In genomic region chr2:120076076-120076705, GRCm38 (mm10) we compare ENCODE assay signal across 8 mouse cellular contexts. TPM values are rescaled to one million over a fixed set of nuclear protein-coding genes. Genes with fewer than 3 reads are reported as not detected.
DNase-seq lines count a peak whose midpoint lies in the region; ATAC-seq lines count a peak whose summit lies in the region.

No protein-coding gene starts in this region.

- H3K9ac ChIP-seq in embryonic facial prominence, embryonic 13.5 days, result peak overlapping the region; percentile 58

- no peaks in the 10 kb centered on the region for H3K36me3 ChIP-seq in embryonic facial prominence, embryonic 13.5 days

- no peaks in the 10 kb centered on the region for H3K9me3 ChIP-seq in embryonic facial prominence, embryonic 13.5 days

- peaks cover 31% of the 10 kb centered on the region for H3K27me3 ChIP-seq in embryonic facial prominence, embryonic 13.5 days

- peaks cover 11% of the 10 kb centered on the region; the same call in 1 of the 2 replicates for H3K4me1 ChIP-seq in embryonic facial prominence, embryonic 13.5 days

- H3K4me2 ChIP-seq in embryonic facial prominence, embryonic 13.5 days, result peak overlapping the region; percentile 66

- ATAC-seq in embryonic facial prominence, embryonic 13.5 days (ENCODE audit: insufficient number of reproducible peaks, insufficient read depth, low FRiP score, low TSS enrichment, low read depth), result 0 out of 2 replicates have a peak, but pooled peaks have one; percentile 56
- ATAC-seq in hematopoietic stem cell, adult 5-6 weeks (replicated peaks in 1 of 2; ENCODE audit: insufficient read depth in 1 of 2, low FRiP score in 2 of 2, low TSS enrichment in 1 of 2, low read depth in 1 of 2, poor library complexity in 2 of 2, severe bottlenecking in 2 of 2), result peak; percentile 71 to 75
- ATAC-seq in erythroblast, adult 5-6 weeks (replicated peaks; ENCODE audit: low FRiP score, poor library complexity, severe bottlenecking), result no peak

- DNase-seq in urinary bladder, adult 2 months (ENCODE audit: low spot score), result peak; percentile 57
- no peak for DNase-seq in urinary bladder, postnatal 10 days (ENCODE audit: low spot score)
- DNase-seq in left cerebral cortex, adult 11 months (ENCODE audit: low spot score), result peak; percentile 35
- peak; percentile 66 for DNase-seq in lung, postnatal 14 days
- DNase-seq in retina, postnatal 7 days (ENCODE audit: low read depth, low spot score), result peak; percentile 31

- 2% methylated on average over 36 of the region's 36 CpGs for WGBS in embryonic facial prominence, embryonic 13.5 days

- no peak overlapping the region for H3K27ac ChIP-seq in embryonic facial prominence, embryonic 13.5 days

- H3K4me3 ChIP-seq in embryonic facial prominence, embryonic 13.5 days, result peak overlapping the region; percentile 43

RNA-seq across cellular contexts. Expression of gene Pla2g4b, which starts 43.0 kb away (rescaled TPM):
- 4.5 and 4.6 TPM in 2 replicates for polyA plus RNA-seq in urinary bladder, adult 2 months (2012; rRNA removed)
- 1.8 and 2.6 TPM in 2 replicates for polyA plus RNA-seq in embryonic facial prominence, embryonic 13.5 days (2015; fragmentation: Nextera tagmentation; extraction: Ambion mirVana)
- 0.38 and 3.4 TPM in 2 replicates for total RNA-seq in hematopoietic stem cell, adult 5-6 weeks (2017)
- total RNA-seq in erythroblast, adult 5-6 weeks (2015; ENCODE audit: low replicate concordance), result 0.63 TPM in 1 of 2 replicates, not detected in the other
- total RNA-seq in erythroblast, adult 5-6 weeks (2017; ENCODE audit: low replicate concordance), result 3.0 and 5.0 TPM in 2 replicates

RNA-seq across cellular contexts. Expression of gene Gm28042, which starts 48.9 kb away (rescaled TPM):
- polyA plus RNA-seq in urinary bladder, adult 2 months (2012; rRNA removed), result 3.6 and 3.9 TPM in 2 replicates
- 5.2 and 5.4 TPM in 2 replicates for polyA plus RNA-seq in embryonic facial prominence, embryonic 13.5 days (2015; fragmentation: Nextera tagmentation; extraction: Ambion mirVana)
- total RNA-seq in hematopoietic stem cell, adult 5-6 weeks (2017), result 0.15 and 1.4 TPM in 2 replicates
- total RNA-seq in erythroblast, adult 5-6 weeks (2015; ENCODE audit: low replicate concordance), result 0.96 TPM in 1 of 2 replicates, not detected in the other
- total RNA-seq in erythroblast, adult 5-6 weeks (2017; ENCODE audit: low replicate concordance), result 2.0 TPM in 1 of 2 replicates, not detected in the other

RNA-seq across cellular contexts. Expression of gene Jmjd7, which starts 48.9 kb away (rescaled TPM):
- 5.5 and 6.2 TPM in 2 replicates for polyA plus RNA-seq in urinary bladder, adult 2 months (2012; rRNA removed)
- polyA plus RNA-seq in embryonic facial prominence, embryonic 13.5 days (2015; fragmentation: Nextera tagmentation; extraction: Ambion mirVana), result 20.4 and 24.3 TPM in 2 replicates
- 6.1 and 7.9 TPM in 2 replicates for total RNA-seq in hematopoietic stem cell, adult 5-6 weeks (2017)
- total RNA-seq in erythroblast, adult 5-6 weeks (2015; ENCODE audit: low replicate concordance), result 1.5 TPM in 1 of 2 replicates, not detected in the other
- 2.4 TPM in 1 of 2 replicates, not detected in the other for total RNA-seq in erythroblast, adult 5-6 weeks (2017; ENCODE audit: low replicate concordance)
